Mouse (Mus musculus) liver, adult 2 months (tissue): ENCODE results near the gene Cbln3. TPM values are rescaled to one million over a fixed set of nuclear protein-coding genes. Genes with fewer than 3 reads are reported as not detected.

Experiments used
- DNase-seq: peaks from one replicate; pipeline ENCODE4 v3.0.0-alpha.2; 2011; ENCODE audit warnings: low read depth, low spot score; ENCODE audit errors: extremely low read depth
- H3K27ac ChIP-seq: fragments of 200-500 bp; replicated peaks from 2 replicates; pipeline ENCODE4 v1.5.1; 2012; ENCODE audit warnings: low read depth, mild to moderate bottlenecking, control low read depth, inconsistent platforms, low read length; ENCODE audit not compliant: insufficient read depth
- H3K27me3 ChIP-seq: fragments of 200-500 bp; 2 replicates; pipeline ENCODE4 v1.6.1; 2012; ENCODE audit warnings: mild to moderate bottlenecking, moderate library complexity, low read length, inconsistent platforms; ENCODE audit not compliant: control insufficient read depth, insufficient read depth
- H3K36me3 ChIP-seq: fragments of 200-500 bp; 2 replicates; pipeline ENCODE4 v1.6.1; 2012; ENCODE audit warnings: low read length, inconsistent platforms; ENCODE audit not compliant: control insufficient read depth, insufficient read depth
- H3K4me1 ChIP-seq: fragments of 200-500 bp; 2 replicates; pipeline ENCODE4 v1.6.1; 2011; ENCODE audit warnings: low read length; ENCODE audit not compliant: control insufficient read depth, insufficient read depth
- H3K4me3 ChIP-seq: fragments of 200-500 bp; 2 replicates; pipeline ENCODE4 v1.5.1; 2011; ENCODE audit warnings: low read depth, mild to moderate bottlenecking, control low read depth, low read length, moderate library complexity; ENCODE audit not compliant: insufficient read depth
- H3K79me2 ChIP-seq: fragments of 200-500 bp; 2 replicates; pipeline ENCODE4 v1.6.1; 2012; ENCODE audit warnings: inconsistent platforms, mild to moderate bottlenecking, low read length, moderate library complexity; ENCODE audit not compliant: control insufficient read depth, insufficient read depth
- H3K9ac ChIP-seq: fragments of 200-500 bp; 2 replicates; pipeline ENCODE4 v1.6.1; 2012; ENCODE audit warnings: low read depth, mild to moderate bottlenecking, control low read depth, inconsistent platforms, low read length
- CTCF ChIP-seq: fragments of 200-500 bp; IDR thresholded peaks from 2 replicates; pipeline ENCODE4 v1.5.1; 2011; ENCODE audit warnings: low read depth, low read length, control low read depth
- POLR2A ChIP-seq: fragments of 200-500 bp; IDR thresholded peaks from 2 replicates; pipeline ENCODE4 v1.6.1; 2011; ENCODE audit warnings: low read length, control low read depth; ENCODE audit not compliant: insufficient read depth; ENCODE audit errors: extremely low read depth
- WGBS: fragments of 180-500 bp; shearing (Covaris S2); methylation state at CpG from one replicate; pipeline ENCODE4 v1.1.7; 2018; 5-methylcytosine and 5-hydroxymethylcytosine counted together
- polyA plus RNA-seq: library from polyadenylated mRNA; depleted of rRNA; stranded (reverse); fragments of >200 nt; gene quantifications from 2 replicates; pipeline ENCODE4 v1.2.3, GENCODE M21; 2012
- total RNA-seq: library from RNA; depleted of rRNA; stranded (reverse); fragments of >200 nt; gene quantifications from 2 replicates; pipeline ENCODE4 v1.2.3, GENCODE M21; 2014

The Cbln3 gene
- total and polyA plus RNA-seq, 2 experiments, result 0.18 to 0.64 TPM

DNA sequence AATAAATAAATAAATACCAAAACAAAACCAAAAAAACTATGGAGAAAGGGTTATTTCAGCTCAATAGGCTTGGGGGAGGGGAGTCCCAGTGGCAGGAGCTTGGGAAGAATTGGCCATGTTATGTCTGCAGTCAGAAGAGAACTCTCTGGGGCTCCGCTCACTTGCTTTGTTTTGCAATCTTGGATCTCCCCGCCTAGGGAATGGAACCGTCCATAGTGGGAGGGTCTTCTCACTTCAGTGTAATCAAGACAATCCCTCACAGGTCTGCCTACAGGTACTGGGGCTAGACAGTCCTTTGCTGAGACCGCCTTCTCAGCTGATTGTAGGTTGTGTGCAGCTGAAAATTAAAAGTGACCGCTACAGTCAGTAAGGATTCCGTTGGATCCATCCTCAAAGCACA lies 14.7 kb downstream of the Cbln3 start:
- no peak overlapping the region for H3K4me3 ChIP-seq

DNA sequence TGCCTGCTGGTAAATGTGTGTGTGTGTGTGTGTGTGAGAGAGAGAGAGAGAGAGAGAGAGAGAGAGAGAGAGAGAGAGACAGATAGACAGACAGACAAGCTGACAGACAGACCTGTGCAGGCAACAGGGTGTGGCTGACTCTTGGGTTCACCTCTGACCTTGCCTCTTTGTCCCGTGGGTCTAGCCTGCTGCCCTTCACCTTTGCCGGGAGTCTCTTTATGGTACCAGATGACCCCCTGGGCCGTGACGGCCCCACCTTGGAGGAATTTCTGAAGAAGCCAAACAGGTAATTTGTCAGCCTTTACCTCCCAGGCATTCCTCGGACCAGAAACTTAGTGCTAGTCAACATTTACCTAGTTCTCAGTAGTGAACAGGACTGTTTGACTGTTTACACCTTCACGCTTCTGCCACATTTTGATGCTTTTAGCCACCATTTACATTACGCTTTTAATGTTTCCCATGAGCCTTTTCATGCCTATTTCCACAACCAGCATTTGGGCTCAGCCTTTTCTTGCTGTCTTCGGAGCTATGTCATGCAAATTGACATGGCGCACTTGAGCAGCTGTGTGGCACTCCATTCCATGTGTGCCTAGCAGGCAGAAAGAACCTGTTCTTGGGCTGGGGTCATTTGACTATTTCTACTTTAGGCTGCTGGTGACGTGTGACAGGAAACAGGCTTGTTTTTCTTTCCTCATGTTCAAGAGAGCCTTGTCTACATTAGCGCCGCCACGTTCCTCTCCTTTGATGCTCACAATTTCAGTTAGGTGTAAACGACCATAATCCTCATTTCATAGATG lies 15.8 kb downstream of the Cbln3 start:
- Histone ChIP-seq H3K4me3 (no peak overlapping the region), H3K36me3 (no peaks in the 10 kb centered on the region), H3K27ac (no peak overlapping the region), H3K79me2 (no peaks in the 10 kb centered on the region), H3K4me1 (no peaks in the 10 kb centered on the region), H3K27me3 (no peaks in the 10 kb centered on the region), H3K9ac (no peak overlapping the region)
- no peak for DNase-seq
- TF ChIP-seq CTCF (no peak), POLR2A (no peak)
- WGBS, result 85% methylated on average over 14 of the region's 14 CpGs

More for the DNA sequence above, 14.7 kb downstream of the Cbln3 start:
- no peaks in the 10 kb centered on the region for H3K79me2 ChIP-seq
- no peak overlapping the region for H3K9ac ChIP-seq
- no peak for TF ChIP-seq POLR2A
- no peak for TF ChIP-seq CTCF
- 96% methylated on average over 6 of the region's 6 CpGs for WGBS
- H3K27me3 ChIP-seq, result no peaks in the 10 kb centered on the region
- H3K4me1 ChIP-seq, result no peaks in the 10 kb centered on the region; the same call in 1 of the 2 replicates
- no peak overlapping the region for H3K27ac ChIP-seq
- no peak for DNase-seq
- no peaks in the 10 kb centered on the region for H3K36me3 ChIP-seq

DNA sequence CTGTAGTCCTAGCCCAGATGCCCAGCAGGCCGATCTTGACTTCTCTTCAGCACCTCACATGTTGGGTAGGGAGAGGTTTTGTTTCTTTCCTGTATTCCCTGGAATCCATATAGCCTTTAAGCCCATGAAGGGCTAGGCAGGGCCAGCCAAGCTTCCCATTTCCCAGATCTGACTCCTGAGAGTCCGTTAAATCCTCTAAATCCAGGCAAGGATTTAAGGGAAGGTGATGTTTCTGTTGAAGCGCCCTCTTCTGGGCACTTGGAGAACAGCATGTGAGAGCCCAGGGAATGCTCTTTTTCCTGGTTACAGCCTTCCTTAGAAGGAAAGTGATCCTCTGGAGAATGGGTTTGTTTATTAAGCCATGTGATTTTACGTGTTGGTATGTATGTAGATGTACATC lies 17.2 kb downstream of the Cbln3 start:
- H3K79me2 ChIP-seq, result no peaks in the 10 kb centered on the region
- no peaks in the 10 kb centered on the region for H3K27me3 ChIP-seq
- H3K36me3 ChIP-seq, result no peaks in the 10 kb centered on the region
- H3K4me1 ChIP-seq, result no peaks in the 10 kb centered on the region
- H3K27ac ChIP-seq, result no peak overlapping the region
- H3K9ac ChIP-seq, result no peak overlapping the region
- DNase-seq, result peak; percentile 29
- no peak overlapping the region for H3K4me3 ChIP-seq
- WGBS, result 36% methylated on average over 4 of the region's 4 CpGs
- TF ChIP-seq CTCF (peak; percentile 58; the same call in 1 of the 2 replicates), POLR2A (no peak)

GRCm38 (mm10) chr14:55863773-55864172 lies 20.4 kb downstream of the Cbln3 start:
- DNase-seq, result peak; percentile 33
- Histone ChIP-seq H3K27ac (no peak overlapping the region), H3K4me3 (no peak overlapping the region)

GRCm38 (mm10) chr14:55862970-55863369 lies 21.2 kb downstream of the Cbln3 start:
- TF ChIP-seq POLR2A, result no peak
- TF ChIP-seq CTCF, result no peak
- H3K4me3 ChIP-seq, result no peak overlapping the region
- no peak overlapping the region for H3K9ac ChIP-seq
- DNase-seq, result no peak
- no peaks in the 10 kb centered on the region for H3K36me3 ChIP-seq
- no peaks in the 10 kb centered on the region for H3K79me2 ChIP-seq
- H3K27ac ChIP-seq, result no peak overlapping the region
- no peaks in the 10 kb centered on the region for H3K27me3 ChIP-seq
- no peaks in the 10 kb centered on the region for H3K4me1 ChIP-seq
- WGBS, result 94% methylated on average over 10 of the region's 10 CpGs

More at GRCm38 (mm10) chr14:55863773-55864172, 20.4 kb downstream of the Cbln3 start:
- Histone ChIP-seq H3K9ac (no peak overlapping the region), H3K79me2 (no peaks in the 10 kb centered on the region), H3K36me3 (no peaks in the 10 kb centered on the region), H3K27me3 (no peaks in the 10 kb centered on the region), H3K4me1 (no peaks in the 10 kb centered on the region)
- WGBS, result 24% methylated on average over 7 of the region's 7 CpGs
- TF ChIP-seq CTCF (peak; percentile 96), POLR2A (no peak)

DNA sequence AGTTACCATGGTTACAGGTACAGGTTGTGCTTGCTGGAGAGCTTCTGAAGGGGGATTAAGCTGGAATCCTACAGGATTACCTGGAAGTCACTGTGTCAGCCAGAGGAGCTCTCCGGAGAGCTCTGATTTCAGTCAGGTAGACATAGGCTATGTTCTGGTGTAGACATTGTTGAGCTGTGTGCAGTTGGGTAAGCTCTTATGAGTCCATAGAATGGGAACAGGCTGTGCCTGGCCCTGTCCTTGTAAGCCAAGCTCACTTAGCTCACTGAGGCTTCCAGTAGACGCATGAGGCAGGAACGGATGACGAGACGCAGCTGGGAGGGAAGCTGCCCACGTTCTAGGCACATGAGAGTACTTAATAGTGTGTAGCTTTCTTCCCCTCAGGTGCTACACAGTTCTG lies 22.0 kb downstream of the Cbln3 start:
- H3K9ac ChIP-seq, result no peak overlapping the region
- no peak for DNase-seq
- 89% methylated on average over 6 of the region's 6 CpGs for WGBS
- H3K79me2 ChIP-seq, result no peaks in the 10 kb centered on the region
- no peaks in the 10 kb centered on the region for H3K36me3 ChIP-seq
- no peak overlapping the region for H3K27ac ChIP-seq
- no peaks in the 10 kb centered on the region for H3K27me3 ChIP-seq
- no peak for TF ChIP-seq CTCF
- no peak for TF ChIP-seq POLR2A
- H3K4me3 ChIP-seq, result no peak overlapping the region
- H3K4me1 ChIP-seq, result no peaks in the 10 kb centered on the region
